Mouse (Mus musculus) testis, adult 2 months (tissue): ENCODE measurements around the gene Ap5b1.

Experiments used
- CTCF ChIP-seq: fragments of 200-500 bp; IDR thresholded peaks from 2 replicates; pipeline ENCODE4 v1.5.1; 2012; ENCODE audit warnings: low read depth, mild to moderate bottlenecking, inconsistent platforms, low read length, moderate library complexity; ENCODE audit not compliant: control insufficient read depth, insufficient read depth, insufficient replicate concordance
- POLR2A ChIP-seq: fragments of 200-500 bp; IDR thresholded peaks from 2 replicates; pipeline ENCODE4 v1.6.1; 2012; ENCODE audit warnings: low read depth, mild to moderate bottlenecking, inconsistent platforms, low read length, moderate library complexity; ENCODE audit not compliant: control insufficient read depth

DNA sequence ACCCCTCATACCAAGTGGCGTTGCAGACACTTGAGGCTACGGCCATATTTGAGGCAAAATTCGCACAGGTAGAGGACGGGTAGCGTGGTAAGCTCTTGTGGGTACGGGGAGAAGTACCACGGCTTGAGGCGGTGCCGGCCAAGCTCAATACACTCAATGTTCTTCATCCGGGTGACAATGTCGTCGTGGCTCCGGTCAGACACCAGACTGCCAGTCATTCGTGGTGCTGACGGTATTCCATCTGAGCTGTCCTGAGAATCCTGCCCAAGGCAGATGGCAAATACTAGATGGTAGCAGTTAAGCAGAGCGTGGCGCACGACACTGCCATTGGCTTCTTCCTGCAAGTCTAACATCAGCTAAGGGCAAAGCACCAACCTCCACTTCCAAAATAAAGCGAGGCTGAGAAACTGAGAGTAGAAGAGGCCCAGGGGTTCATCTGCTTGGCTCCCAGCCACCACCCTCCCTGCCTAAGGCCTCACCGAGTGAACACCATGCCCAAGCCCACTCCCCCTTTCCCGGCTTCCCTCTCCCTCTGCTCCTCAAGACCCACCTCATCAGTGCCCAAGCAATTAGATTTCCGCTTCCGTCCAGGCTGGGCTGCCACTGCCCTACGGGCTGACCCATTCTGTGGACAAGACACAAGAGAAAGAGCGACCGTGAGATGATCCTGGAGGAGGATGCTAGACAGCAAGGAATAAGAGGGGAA lies 40.0 kb downstream of the Ap5b1 start:
- no peak for TF ChIP-seq CTCF
- TF ChIP-seq POLR2A = no peak
